Mouse (Mus musculus) right cerebral cortex, postnatal 14 days (tissue): ENCODE measurements around the gene Gm20696.

Experiments
- DNase-seq: peaks from one replicate; pipeline ENCODE4 v3.0.0; 2022

Gene Gm20696

DNA sequence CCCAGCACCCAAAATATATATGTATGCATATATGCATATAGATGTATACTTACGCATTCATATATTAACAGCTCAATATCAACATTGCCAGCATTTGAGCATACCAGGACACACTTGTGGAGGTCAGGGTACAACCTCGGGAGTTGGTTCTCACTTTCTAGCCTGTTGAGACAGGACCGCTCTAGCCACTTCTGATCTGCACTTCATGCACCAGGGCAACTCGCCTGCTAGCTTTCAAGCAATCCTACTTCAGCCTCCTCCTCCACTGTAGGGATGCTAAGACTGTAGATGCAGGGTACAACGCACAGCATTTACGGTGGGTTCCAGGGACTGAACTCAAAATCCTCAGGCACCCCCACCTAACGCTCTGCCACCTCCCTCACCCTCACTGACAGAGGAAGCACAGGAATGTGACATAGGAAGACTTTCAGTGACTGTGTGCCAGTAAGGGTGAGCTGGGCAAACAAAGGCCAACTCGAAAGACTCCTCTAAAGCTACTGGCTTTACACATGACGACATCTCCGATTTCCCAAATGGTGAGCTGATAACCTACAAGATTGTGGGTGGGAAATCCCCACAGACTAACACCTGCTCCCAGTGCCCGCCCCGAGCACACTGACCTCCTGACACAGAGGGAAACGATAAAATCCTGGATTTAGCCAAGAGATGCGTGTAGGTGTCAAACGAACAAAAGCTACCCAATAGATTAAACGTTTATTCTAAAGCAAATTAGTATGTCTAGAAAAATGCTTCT, 237.0 kb downstream of the Gm20696 start:
- DNase-seq: no peak

- no peak for DNase-seq
These were observed 237.6 kb downstream of the Gm20696 start for GRCm38 (mm10) chr6:99428961-99429360.

- no peak for DNase-seq
These were observed 239.3 kb downstream of the Gm20696 start for GRCm38 (mm10) chr6:99427301-99427700.

DNA sequence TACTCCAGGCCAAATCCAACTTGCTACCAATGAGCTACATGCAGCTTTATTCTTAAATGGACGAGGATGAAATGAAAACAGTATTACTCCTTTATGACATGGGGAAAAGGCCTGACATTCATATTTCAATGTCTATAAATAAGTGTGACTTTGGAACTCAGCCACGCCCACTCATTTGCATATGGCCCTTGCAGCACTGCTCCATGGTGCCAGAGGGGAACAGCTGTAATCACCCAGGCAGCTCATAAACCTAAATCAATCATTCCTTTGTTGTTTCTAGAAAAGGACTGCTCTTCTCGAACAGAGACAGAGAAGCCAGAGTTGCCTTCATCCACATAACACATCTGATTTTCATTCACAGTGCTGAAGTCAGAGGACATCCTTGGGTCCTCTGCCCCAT, 241.6 kb downstream of the Gm20696 start:
- DNase-seq: no peak

GRCm38 (mm10) chr6:99420666-99421065, 245.9 kb downstream of the Gm20696 start:
- no peak for DNase-seq

DNA sequence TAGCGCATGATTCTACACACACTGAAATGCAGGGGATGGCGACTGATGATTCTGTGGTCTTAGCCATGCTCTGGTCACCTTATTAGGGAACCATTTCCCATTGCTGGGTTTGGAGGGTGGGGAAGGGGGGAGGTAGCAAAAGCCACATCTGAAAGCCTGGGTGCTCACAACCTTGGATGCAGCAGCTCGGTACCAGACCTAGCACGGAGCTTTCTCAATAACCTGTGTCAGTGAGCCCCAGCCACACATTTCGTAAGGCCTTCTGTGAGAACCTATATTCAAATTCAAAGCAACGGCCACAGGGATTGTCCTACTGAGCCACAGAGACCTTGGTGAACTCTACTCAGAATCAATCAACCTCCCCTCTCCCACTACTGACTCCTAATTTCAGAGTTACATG, 254.0 kb downstream of the Gm20696 start:
- DNase-seq: no peak

GRCm38 (mm10) chr6:99409602-99410001, 257.0 kb downstream of the Gm20696 start:
- DNase-seq: no peak

- DNase-seq: no peak
These were observed 257.7 kb downstream of the Gm20696 start for GRCm38 (mm10) chr6:99408880-99409279.

DNA sequence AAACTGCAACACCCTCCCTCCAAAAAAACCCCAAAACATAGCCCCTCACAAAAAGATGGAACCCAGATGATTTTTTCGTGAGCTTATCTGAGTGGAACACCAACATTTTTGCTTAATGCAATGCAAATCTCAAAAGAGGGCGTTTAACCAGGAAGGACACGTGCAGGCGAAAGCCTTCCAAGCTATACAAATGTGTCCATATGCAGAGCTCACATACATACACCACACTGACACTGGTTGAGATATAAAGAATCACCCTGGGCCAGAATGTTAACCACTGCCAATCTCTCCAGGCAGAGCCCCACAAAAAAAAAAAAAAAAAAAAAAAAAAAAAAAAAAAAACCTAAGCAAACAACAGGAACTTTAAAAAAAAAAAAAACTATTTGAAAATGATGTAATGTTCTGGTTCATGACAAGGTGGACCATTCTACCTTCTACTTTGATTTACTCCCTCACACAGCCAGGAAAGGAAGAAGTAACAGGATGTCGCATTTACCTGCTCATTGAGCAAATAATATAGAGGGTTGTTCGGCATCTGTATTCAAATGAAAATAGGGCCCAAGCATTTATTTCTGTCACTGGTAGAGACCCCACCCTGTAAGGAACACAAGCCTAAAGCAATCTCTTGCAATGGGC, 262.7 kb downstream of the Gm20696 start:
- DNase-seq: no peak

DNA sequence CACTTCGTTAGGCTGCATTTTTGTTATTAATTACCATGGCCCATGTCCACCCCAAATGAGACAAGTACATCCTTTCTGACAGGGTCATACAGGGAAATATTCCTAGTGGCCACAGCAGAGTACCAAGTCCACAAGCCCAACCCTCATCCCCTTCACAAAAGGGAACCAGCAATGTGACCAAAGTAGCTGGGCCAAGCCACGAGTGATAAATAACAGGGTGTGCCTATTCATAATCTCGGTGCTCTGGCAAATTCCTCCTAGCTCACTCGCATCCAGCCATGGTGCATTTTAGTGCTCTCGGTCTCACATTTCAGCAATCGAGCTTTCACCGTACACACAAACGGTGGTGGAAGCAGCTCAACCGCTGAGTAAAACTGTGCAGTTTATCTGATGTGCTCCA, 263.7 kb downstream of the Gm20696 start:
- DNase-seq: no peak

- no peak for DNase-seq
These were observed 264.2 kb downstream of the Gm20696 start for GRCm38 (mm10) chr6:99402370-99402769.

DNA sequence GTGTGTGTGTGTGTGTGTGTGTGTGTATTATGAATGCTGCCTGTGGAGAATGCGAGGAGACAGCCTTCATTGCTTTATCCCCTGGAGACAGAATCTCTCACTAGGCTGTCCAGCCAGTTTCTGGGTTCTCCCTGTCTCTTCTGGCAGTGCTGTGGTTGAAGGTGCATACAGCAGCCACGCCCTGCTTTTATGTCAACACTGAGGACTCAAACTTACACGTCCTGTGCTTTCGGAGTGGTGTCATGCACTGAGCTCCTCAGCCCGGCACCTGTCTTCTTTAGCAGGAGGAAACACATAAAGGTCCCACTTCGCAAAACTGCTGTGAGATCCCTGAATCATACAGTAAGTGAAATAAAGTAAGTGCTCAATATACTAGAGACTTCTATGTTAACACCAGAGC, 264.8 kb downstream of the Gm20696 start:
- DNase-seq: no peak

GRCm38 (mm10) chr6:99401211-99401610, 265.4 kb downstream of the Gm20696 start:
- no peak for DNase-seq

- DNase-seq: no peak
These were observed 270.9 kb downstream of the Gm20696 start for GRCm38 (mm10) chr6:99395745-99396144.

DNA sequence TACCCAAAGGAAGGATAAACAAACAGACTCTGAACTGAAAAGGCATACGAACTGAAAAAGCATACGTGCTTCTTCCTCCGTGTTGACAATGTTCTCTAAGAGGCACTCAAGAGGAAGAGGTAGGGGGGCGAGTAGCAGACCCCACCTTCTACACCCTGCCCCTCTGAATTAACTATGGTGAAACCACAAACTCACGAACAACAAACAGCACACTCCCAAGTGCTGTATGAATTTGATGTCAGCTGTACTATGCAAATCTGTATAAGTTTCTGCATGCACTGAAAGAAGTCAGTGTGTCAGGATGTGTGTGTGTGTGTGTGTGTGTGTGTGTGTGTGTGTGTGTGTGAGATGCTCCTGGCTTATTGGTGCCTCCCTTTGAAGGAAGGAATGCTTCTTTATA, 271.8 kb downstream of the Gm20696 start:
- DNase-seq: no peak

- DNase-seq: no peak
These were observed 274.1 kb downstream of the Gm20696 start for GRCm38 (mm10) chr6:99392484-99392883.

- DNase-seq: no peak
These were observed 277.6 kb downstream of the Gm20696 start for GRCm38 (mm10) chr6:99388741-99389675.

GRCm38 (mm10) chr6:99388023-99388422, 278.6 kb downstream of the Gm20696 start:
- DNase-seq: no peak

GRCm38 (mm10) chr6:99385059-99385604, 281.5 kb downstream of the Gm20696 start:
- DNase-seq: no peak

- no peak for DNase-seq
These were observed 282.6 kb downstream of the Gm20696 start for GRCm38 (mm10) chr6:99383846-99384472.

GRCm38 (mm10) chr6:99380146-99380545, 286.5 kb downstream of the Gm20696 start:
- DNase-seq: no peak

DNA sequence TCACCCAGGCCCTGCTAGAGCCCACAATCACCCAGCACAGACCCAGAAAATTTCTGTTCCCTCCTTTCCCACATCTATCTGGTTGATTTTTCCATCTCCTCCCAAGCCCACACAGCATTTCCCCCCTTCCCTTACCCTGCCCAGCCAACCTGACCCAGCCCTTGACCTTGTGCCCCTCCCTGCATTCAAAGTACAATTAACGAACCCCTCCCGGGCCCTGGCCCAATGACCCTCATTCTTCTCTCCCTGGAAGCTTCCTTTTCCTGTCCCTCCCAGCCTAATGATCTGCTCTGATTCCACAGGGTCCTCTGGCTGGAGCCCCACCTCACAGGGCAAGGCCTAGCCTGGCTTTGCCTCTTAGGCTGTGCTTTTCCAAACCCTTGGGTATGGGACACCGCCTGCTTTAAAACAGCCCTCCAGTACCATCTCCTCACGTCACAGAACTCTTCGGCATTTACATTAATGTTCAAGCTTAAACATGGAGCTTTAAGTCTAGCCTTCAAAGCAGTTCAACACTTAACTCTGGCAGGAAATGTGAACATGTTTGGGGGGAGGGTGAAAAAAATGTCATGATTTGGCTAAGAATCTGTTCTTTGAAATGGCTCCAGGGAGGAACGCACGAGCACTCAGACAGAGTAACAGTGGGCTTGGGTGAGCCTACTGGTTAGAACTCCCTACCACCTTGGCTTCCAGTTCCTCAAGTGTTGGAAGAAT, 287.4 kb downstream of the Gm20696 start:
- DNase-seq: no peak
